Mouse (Mus musculus) midbrain, postnatal 0 days (tissue): ENCODE data around the gene Rab3b. TPM values are rescaled to one million over a fixed set of nuclear protein-coding genes. Genes with fewer than 3 reads are reported as not detected.
"Not testable (repeated sequence)": the region's sequence is repeated elsewhere in the genome, so short reads cannot be mapped to it uniquely, and the experiment has no call there.

Source experiments
- ATAC-seq: fragments of 200-750 bp; cut with Nextera tagmentation; 2 replicates; pipeline ENCODE4 v1.8.0; 2017; ENCODE audit warnings: moderate number of reproducible peaks, mild to moderate bottlenecking, moderate TSS enrichment, moderate library complexity; ENCODE audit not compliant: low FRiP score
- DNase-seq: peaks from one replicate; pipeline ENCODE4 v3.0.0-alpha.2; 2015; ENCODE audit warnings: low spot score
- H3K27ac ChIP-seq: fragments of 300-500 bp; sonication (generic); 2 replicates; pipeline ENCODE4 v1.5.1; 2014; ENCODE audit warnings: low read depth, mild to moderate bottlenecking, low read length, mixed read lengths
- H3K27me3 ChIP-seq: fragments of 300-500 bp; sonication (generic); 2 replicates; pipeline ENCODE4 v1.6.1; 2014; ENCODE audit warnings: low read length, control low read depth, mixed read lengths; ENCODE audit not compliant: insufficient read depth
- H3K36me3 ChIP-seq: fragments of 300-500 bp; sonication (generic); 2 replicates; pipeline ENCODE4 v1.6.1; 2014; ENCODE audit warnings: low read length, control low read depth, mixed read lengths; ENCODE audit not compliant: insufficient read depth
- H3K4me1 ChIP-seq: fragments of 300-500 bp; sonication (generic); 2 replicates; pipeline ENCODE4 v1.6.1; 2014; ENCODE audit warnings: mild to moderate bottlenecking, control low read depth, antibody characterized with exemption, low read length, mixed read lengths; ENCODE audit not compliant: insufficient read depth
- H3K4me2 ChIP-seq: fragments of 300-500 bp; sonication (generic); 2 replicates; pipeline ENCODE4 v1.6.1; 2014; ENCODE audit warnings: low read depth, mild to moderate bottlenecking, low read length, mixed read lengths; ENCODE audit not compliant: poor library complexity, severe bottlenecking
- H3K4me3 ChIP-seq: fragments of 300-500 bp; sonication (generic); 2 replicates; pipeline ENCODE4 v1.5.1; 2014; ENCODE audit warnings: low read depth, mild to moderate bottlenecking, low read length, moderate library complexity
- H3K9ac ChIP-seq: fragments of 300-500 bp; sonication (generic); replicated peaks from 2 replicates; pipeline ENCODE4 v1.6.1; 2014; ENCODE audit warnings: mild to moderate bottlenecking, low read length, moderate library complexity, mixed read lengths; ENCODE audit not compliant: poor library complexity, severe bottlenecking
- H3K9me3 ChIP-seq: fragments of 300-500 bp; sonication (generic); 2 replicates; pipeline ENCODE4 v1.6.1; 2016; ENCODE audit warnings: low read length, control low read depth
- CTCF ChIP-seq: IDR thresholded peaks from 2 replicates; pipeline ENCODE4 v1.5.1; 2016; ENCODE audit warnings: antibody characterized with exemption, mild to moderate bottlenecking
- WGBS: fragments of 180-500 bp; shearing (Covaris S2); extraction: QIAGEN DNeasy Blood & Tissue Kit; methylation state at CpG from one replicate; pipeline ENCODE4 v1.1.7; 2014; 5-methylcytosine and 5-hydroxymethylcytosine counted together
- polyA plus RNA-seq: library from polyadenylated mRNA; unstranded; fragments of >200 nt; fragmentation: Nextera tagmentation; extraction: Ambion mirVana; gene quantifications from 2 replicates; pipeline ENCODE4 v1.2.1, GENCODE M21; 2015
- total RNA-seq: library from RNA; depleted of rRNA; stranded (reverse); fragments of >200 nt; gene quantifications from 2 replicates; pipeline ENCODE4 v1.2.3, GENCODE M21; 2014

Gene Rab3b
- total and polyA plus RNA-seq, 2 experiments from 2014 or later = 94.5 to 316 TPM

GRCm38 (mm10) chr4:108914391-108914790 lies 35.5 kb downstream of the Rab3b start:
- Histone ChIP-seq H3K4me3 (no peak overlapping the region), H3K27ac (no peak overlapping the region), H3K9me3 (no peaks in the 10 kb centered on the region), H3K4me1 (no peaks in the 10 kb centered on the region), H3K9ac (no peak overlapping the region), H3K4me2 (no peak overlapping the region), H3K36me3 (no peaks in the 10 kb centered on the region), H3K27me3 (no peaks in the 10 kb centered on the region)
- no peak for TF ChIP-seq CTCF
- peak; percentile 12 for DNase-seq
- ATAC-seq = no peak
- WGBS = 78% methylated on average over 6 of the region's 6 CpGs

DNA sequence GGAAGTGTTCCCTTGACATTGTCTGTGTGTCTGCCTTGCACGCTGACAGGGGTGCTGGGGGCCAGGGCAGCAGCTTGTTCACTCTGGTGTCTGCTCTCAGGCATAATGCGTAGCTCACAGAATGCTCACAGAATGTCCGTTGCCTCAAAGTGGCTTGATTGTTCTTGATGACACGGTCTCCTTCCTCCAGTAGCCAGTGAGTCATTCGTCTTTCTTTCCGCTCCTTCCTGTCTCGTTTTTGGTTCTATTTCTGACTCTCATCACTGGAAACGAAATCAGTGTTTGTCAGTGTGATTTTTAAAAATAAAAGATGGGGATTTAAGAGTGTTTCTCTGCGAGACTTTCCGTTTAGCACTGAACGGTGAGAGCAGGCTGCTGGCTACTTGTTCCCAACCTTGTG lies 36.2 kb downstream of the Rab3b start:
- Histone ChIP-seq H3K36me3 (no peaks in the 10 kb centered on the region), H3K9me3 (no peaks in the 10 kb centered on the region), H3K27ac (no peak overlapping the region), H3K4me3 (no peak overlapping the region), H3K27me3 (no peaks in the 10 kb centered on the region), H3K4me2 (no peak overlapping the region), H3K9ac (no peak overlapping the region), H3K4me1 (no peaks in the 10 kb centered on the region)
- 73% methylated on average over 11 of the region's 11 CpGs for WGBS
- ATAC-seq (no peak), DNase-seq (no peak)
- no peak for TF ChIP-seq CTCF

DNA sequence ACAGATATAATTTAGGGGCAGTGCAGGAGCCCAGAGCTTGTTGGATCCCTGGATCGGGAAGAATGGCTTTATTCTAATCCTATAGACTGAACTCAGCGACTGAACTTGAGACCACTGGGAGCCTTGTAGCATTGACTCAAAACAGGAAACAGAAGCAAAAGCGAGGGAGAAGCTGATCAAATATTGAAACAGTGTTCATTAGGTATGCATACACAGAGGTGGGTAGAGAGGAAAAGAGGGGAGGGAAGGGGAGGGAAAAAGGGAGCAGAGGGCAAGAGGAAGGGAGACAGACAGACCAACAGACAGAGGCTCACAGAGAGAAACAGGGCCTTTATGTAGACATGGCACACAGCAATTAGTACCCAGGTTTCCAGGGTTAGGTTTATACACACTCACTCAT lies 38.8 kb downstream of the Rab3b start:
- WGBS = 64% methylated on average over 3 of the region's 3 CpGs
- H3K27me3 ChIP-seq = no peaks in the 10 kb centered on the region
- H3K4me3 ChIP-seq = no peak overlapping the region
- no peak for ATAC-seq
- no peak overlapping the region for H3K4me2 ChIP-seq
- no peak for TF ChIP-seq CTCF
- H3K36me3 ChIP-seq = no peaks in the 10 kb centered on the region
- no peak overlapping the region for H3K9ac ChIP-seq
- no peak overlapping the region for H3K27ac ChIP-seq
- DNase-seq = no peak
- no peaks in the 10 kb centered on the region for H3K9me3 ChIP-seq
- H3K4me1 ChIP-seq = no peaks in the 10 kb centered on the region

DNA sequence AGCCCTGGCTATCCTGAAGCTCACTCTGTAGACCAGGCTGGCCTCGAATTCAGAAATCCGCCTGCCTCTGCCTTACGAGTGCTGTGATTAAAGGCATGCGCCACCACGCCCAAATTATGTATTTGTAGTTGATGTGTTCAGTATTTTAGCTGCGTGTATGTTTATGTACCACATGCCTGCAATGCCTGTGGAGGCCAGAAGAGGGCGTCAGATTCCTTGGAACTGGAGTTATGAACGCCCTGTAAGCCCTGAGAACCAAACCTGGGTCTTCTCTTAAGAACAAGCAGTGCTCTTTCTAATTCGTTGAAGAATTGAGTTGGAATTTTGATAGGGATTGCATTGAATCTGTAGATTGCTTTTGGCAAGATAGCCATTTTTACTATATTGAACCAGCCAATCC lies 49.1 kb downstream of the Rab3b start:
- H3K9me3 ChIP-seq, DNase-seq, H3K4me2 ChIP-seq, H3K27ac ChIP-seq, H3K27me3 ChIP-seq, H3K4me1 ChIP-seq, H3K4me3 ChIP-seq, ATAC-seq, H3K9ac ChIP-seq, H3K36me3 ChIP-seq: not testable (repeated sequence)
- 83% methylated on average over 9 of the region's 9 CpGs for WGBS
- peak; percentile 17 for TF ChIP-seq CTCF

DNA sequence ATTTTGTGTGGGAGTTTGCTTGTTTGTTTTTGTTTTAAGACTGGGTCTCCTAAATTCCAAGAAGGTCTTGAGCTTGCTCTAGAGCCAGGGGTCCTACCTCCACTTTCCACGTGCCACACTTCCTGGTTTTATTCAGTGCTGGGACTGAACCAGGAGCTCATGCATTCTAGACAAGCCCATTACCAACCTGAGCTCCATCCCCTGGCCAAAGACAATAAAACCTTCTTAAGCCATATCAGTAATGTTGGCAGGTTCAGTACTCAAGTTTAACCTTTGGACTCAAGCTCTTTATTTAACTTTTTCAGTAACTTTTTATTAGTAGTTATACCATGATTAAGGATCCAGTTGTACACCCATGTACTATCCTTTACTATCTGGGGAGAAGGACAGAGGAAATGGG lies 54.3 kb downstream of the Rab3b start:
- ATAC-seq (no peak), DNase-seq (no peak)
- 95% methylated on average over 1 of the region's 1 CpGs for WGBS
- Histone ChIP-seq H3K27me3 (no peaks in the 10 kb centered on the region), H3K4me3 (no peak overlapping the region), H3K9ac (no peak overlapping the region), H3K4me1 (no peaks in the 10 kb centered on the region), H3K36me3 (no peaks in the 10 kb centered on the region), H3K9me3 (no peaks in the 10 kb centered on the region), H3K4me2 (no peak overlapping the region), H3K27ac (no peak overlapping the region)
- TF ChIP-seq CTCF = no peak

- TF ChIP-seq CTCF = no peak
- Histone ChIP-seq H3K27ac (no peak overlapping the region), H3K9me3 (no peaks in the 10 kb centered on the region), H3K36me3 (no peaks in the 10 kb centered on the region), H3K4me1 (no peaks in the 10 kb centered on the region), H3K27me3 (no peaks in the 10 kb centered on the region), H3K4me2 (no peak overlapping the region), H3K4me3 (no peak overlapping the region), H3K9ac (no peak overlapping the region)
- DNase-seq (no peak), ATAC-seq (no peak)
- WGBS = 95% methylated on average over 4 of the region's 4 CpGs
These were observed 56.0 kb downstream of the Rab3b start for GRCm38 (mm10) chr4:108934856-108935255.
